Mouse (Mus musculus) liver, adult (tissue): Measurements from ENCODE around the gene Slx1b.

ENCODE experiments used
- GATA4 ChIP-seq: IDR thresholded peaks from 2 replicates; pipeline ENCODE4 v1.6.1; 2014; ENCODE audit warnings: mild to moderate bottlenecking, low read length; ENCODE audit not compliant: insufficient replicate concordance

Gene Slx1b

DNA sequence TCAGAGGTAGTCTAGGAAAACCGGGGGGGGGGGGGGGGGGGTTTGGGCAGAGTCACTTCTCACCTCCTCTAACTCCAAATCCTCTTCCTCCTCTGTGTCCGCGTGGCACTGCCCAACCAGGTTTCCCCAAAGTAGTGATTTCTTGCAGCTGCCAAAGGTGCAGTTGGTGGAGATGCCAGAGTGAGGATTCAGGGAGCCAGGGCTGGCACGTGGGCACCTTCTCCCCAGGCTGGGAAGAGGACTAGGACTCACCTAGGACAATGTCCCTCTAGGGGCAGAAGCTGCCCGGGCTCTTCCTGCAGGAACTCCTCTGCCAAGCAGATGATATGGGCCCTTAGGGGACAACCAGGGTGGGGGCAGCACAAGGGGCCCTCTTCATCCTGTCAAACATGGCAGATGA lies 3.9 kb downstream of the Slx1b start:
- no peak for TF ChIP-seq GATA4

DNA sequence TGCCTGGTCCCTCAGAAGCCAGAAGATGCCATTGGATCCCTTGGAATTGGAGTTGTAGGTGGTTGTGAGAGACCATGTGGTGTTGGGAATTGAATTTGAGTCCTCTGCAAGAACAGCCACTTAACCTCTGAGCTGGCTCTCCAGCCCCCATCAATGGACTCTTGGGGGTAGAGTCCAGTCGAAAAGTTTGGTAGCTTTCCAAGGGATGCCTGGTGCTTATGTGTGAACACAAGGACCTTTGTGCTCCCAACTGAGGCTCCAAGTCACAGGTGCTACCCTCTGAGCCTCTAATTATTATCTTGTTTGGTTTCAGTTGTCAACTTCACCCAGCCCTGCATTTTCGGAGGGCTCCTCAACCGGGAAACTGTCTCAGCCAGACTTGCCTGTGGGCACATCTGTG lies 4.8 kb downstream of the Slx1b start:
- no peak for TF ChIP-seq GATA4

DNA sequence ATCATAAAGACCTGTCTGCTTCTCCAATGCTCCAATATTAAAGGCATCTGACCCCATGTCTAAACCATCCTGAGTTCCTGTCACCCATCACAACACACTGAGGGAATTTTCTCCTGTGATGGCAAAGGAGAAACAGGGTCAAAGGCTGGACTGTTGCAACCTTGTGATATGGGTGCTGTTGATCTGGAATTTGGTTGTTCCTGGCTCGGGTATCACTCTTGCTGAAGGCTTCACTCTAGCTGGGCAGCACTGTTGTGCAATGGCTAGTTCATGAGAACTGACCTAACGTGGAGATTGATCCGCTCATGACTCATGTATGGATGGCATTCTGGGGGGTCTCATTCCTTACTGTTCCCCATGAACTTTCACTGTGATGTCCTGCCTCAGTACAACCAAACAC lies 6.6 kb downstream of the Slx1b start:
- no peak for TF ChIP-seq GATA4

DNA sequence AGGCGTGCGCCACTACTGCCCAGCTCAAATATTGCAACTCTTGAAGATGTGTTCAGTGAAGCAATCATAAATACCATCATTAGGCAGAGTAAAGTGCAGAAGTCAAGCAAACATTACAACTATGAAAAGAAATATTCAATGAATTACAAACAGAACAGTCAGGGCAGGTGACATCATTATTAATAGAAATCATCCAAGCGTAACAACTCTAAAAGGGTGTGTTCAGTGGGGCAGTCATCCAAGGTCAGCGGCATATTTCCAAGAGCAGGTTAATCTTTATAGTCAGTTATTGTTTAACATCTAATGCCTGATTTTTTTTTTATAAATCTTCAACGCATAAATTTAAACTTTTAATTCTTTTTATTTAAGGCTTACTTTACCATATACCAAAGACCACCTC lies 14.4 kb downstream of the Slx1b start:
- TF ChIP-seq GATA4, result no peak

DNA sequence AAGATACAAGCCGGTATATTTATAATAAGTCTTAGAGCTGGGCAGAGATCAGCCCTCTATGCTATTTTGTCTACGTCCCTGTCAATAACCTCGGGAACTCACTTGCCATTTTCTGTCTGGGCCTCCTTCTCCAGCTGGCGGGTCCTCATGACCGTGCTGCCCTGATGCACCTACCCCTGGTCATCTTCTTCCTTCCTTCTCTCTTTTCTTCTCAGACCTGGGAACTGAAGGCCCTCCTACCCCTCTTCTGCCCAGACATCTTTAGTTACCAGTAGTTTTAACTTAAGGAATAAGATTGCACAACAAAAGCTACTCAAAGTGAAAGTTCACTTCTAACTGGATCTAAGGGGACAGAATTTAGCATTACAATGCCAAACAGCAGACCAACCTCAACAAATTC lies 15.9 kb downstream of the Slx1b start:
- TF ChIP-seq GATA4, result no peak

DNA sequence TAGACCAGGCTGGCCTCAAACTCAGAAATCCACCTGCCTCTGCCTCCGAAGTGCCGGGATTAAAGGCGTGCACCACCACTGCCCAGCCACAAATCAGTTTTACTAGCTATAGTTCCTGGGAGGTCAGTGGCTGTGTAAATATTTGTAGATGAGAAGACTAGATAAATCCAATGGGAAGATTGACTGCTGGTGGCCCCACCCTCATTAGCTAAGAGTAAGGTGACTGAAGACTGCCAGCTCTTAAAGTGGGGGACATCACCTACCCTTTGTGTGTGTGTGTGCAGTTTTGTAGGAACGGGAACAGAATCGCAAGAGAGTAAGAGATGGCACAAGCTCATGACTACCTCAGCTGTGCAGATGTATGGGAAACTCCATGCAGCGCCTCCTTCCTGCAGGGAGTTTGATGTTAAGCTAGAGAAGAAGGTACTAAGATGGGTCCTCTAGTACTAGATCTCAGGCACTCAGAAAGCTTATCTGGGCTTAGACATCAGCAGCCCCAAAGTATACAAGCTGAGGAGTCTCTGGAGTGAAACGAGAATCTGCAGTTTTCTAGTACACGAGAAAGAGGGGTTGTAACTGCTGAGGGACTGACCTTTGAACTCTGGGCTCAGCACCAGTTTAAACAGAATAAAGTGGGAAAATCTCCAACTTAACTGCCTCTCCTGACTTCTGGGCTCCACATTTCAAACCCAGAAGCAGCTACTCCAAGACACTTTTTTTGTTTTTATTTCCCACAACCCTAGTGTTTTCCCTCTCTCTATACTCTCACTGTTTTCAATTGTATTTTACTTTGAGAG lies 16.8 kb downstream of the Slx1b start:
- peak; percentile 85; the same call in 1 of the 2 replicates for TF ChIP-seq GATA4

DNA sequence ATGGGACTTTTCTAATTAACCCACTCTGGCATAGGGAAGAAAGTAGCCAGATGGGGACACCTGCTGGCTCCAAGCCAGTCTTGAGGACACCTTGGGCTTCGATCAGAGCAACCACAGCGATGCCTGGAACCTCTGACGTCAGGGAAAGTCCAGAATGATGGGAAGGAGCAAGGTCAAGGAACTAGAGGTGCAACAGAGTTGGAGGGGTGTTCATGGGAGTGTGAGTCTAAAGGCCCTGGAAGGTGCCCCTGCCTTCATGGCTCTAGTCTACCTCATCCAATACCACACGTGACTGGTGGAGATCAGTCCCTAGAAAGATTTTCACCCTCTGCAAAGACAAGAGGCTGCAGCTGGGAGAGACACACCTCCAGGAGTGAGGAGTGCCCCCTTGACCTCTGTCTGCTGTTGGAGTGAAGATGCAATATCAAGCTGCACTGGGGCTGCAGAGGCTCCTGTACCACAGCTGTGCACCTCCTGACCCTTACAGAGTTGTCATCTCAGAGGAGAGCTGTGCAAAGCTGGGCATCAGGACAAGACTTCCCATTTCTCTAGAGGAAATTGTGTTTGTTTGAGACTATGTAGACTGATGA lies 18.9 kb downstream of the Slx1b start:
- no peak for TF ChIP-seq GATA4

DNA sequence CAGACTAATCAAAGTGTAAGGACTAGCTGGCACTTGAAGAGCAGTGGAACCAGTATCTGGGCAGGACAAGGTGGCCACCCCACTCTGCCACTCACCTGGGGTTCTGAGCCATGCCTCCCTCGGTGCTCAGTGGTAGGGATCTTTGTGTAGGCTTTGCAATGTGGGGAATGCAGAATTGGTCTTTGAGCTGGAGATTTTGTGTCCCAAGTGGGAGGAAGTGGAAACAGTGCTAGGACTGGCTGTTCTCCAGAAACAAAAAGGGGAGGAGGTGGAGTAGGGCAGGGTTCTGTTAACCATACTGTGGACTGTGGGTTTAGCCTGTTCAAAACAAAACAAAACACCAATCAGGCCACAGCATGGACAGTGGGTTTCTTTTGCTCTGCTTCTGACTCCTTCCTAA lies 19.4 kb downstream of the Slx1b start, which contains the start of gene Sult1a1:
TSS of gene Sult1a1 (minus strand) at position 226 of the 400 bp plus-strand sequence.
- no peak for TF ChIP-seq GATA4

DNA sequence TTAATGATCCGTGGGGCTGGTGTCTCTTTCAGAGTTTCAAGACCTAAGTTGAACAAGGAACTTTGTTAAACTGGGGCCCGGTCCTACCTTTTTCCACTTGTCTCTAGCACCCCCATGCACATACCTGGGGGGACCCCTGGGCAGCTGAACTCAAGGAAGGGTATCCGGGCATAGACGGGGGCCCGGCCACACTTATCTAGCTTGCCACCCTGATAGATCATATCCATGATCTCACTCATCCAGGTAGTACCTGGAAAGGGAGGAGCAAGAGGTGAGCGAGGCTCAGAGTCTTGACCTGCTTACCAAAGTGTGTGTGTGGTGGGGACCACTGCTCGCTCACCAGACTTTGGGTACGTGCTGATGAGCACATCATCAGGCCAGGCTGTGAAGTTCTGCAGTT lies 20.5 kb downstream of the Slx1b start:
- TF ChIP-seq GATA4, result no peak

DNA sequence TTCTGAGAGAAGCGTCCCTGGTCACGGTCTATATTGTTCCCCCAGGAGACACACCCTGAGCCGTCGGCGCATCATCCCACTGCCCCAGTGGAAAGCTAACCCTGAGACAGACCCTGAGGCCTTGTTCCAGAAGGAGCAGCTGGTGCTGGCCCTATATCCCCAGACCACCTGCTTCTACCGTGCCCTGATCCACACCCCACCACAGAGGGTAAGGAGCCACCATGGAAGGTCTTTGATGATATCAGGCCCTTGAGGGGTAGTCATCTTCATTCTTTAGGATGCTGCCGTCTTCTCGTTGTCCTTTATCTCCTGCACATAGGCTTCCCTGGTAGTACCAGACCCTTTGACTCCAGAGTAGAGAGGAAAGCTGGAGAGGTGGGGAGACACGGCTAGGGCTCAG lies 23.5 kb downstream of the Slx1b start:
- no peak for TF ChIP-seq GATA4

DNA sequence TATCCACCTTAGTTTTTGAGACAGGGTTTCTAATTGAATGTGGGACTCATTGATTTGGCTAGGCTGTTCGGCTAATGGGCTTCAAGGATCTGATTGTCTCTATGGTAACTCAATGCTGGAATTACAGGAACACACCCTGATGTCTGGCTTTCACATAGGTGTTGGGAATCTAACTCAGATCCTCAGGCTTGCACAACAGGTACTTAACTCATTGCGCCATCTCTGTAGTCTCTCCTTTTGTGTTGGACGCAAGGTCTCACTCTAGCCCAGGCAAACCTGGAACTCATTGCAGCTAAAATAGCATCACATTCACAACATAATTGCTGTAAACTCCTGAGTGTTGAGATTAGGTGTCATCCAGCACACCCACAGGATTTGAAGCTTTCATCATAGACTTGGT lies 25.4 kb downstream of the Slx1b start:
- no peak for TF ChIP-seq GATA4

DNA sequence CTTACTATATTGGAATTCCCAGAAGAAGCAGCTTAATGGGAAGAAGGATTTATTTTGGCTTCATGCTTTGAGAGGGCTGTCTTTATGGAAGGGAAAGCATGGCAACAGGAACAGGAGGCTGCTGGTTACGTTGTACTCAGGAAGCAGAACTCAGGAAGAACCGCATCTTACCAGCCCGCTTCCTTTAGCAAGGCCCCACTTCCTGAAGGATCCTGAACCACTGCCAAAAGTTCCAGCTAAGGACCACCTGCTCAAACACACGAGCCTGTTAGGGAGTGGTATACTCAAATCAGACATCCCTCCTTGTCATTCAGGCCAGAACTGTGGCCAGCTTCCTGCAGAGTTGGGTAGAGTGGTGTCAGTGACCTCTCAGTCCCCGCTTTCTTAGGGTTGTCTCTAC lies 27.1 kb downstream of the Slx1b start:
- no peak for TF ChIP-seq GATA4

DNA sequence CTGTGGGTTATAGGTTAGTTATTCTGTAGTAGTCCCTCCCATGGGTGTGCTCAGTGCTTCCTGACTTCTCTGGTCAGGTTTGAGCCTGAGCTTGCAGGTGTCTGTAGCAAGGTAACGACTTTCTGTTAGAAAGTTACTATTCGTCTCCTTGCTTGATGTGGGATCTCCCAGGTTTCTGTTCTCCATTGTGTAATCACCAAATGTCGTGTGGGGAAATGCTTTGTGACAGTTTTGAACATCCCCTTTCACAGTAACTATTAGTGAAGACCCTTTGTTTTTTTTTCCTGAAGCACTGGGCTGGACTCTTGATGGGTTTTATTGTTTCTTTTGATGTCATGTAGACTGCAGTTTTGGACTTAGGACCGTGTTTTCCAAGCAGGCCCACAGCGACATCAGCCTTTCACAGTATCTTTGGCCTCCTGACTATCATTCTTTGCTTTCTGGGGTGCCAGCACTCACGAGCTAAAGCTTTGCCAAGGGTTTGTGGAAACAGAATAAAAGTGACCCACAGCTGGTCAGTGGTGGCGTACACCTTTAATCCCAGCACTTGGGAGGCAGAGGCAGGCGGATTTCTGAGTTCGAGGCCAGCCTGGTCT lies 28.0 kb downstream of the Slx1b start:
- TF ChIP-seq GATA4, result no peak; the same call in 1 of the 2 replicates

DNA sequence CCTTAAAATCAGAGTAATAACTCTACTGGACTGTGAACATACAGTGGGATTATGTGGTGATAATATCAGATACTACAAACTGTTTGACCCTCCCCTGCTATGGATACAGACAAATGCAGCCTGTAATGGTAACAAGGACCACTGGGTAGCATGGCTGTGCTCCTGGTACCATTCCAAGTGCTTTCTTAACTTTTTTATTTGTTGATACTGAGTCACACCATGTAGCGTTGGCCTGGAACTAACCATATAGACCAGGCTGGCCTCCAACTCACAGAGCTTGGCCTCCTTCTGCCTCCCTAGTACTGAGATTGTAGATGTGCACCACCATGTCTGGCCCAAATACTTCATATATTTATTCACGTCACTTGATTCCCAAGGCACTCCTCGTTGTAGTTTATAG lies 30.3 kb downstream of the Slx1b start:
- no peak for TF ChIP-seq GATA4

DNA sequence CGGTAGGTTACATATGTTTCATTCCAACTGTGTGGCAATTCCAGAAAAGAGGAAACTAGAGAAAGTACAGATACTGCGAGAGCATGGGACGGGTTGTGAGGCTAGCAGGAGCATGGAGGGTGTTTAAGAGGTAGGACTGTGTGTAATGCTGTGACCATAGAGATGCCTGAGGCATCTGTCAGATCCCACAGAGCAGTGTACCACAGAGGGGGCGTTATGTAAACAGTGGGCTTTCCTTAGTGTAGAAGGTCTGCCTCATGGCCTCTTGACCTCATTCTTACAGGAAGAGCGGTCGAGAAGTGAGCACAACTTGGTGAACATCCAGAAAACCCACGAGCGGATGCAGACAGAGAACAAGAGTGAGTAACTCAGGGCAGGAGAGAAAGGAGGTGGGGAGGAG lies 31.9 kb downstream of the Slx1b start:
- TF ChIP-seq GATA4, result no peak

DNA sequence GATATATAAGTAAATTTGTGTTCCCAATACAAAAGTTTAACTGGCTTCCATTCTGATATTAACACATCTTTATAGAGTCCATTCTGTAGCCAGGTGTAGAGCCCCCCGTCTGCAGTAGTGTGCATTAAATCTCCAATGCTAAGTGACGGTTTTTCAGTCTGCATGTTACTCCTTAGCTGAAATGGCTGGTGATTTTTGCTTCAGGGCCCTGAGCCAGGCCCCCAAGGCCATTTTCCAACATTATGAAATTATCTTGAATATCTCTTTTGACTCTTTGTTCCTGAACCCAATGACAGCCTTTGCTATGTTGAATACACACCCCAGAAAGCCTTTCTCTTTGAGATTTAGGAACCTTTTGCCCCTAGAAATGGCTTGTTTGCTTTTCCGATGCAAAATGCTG lies 35.8 kb downstream of the Slx1b start:
- no peak for TF ChIP-seq GATA4

DNA sequence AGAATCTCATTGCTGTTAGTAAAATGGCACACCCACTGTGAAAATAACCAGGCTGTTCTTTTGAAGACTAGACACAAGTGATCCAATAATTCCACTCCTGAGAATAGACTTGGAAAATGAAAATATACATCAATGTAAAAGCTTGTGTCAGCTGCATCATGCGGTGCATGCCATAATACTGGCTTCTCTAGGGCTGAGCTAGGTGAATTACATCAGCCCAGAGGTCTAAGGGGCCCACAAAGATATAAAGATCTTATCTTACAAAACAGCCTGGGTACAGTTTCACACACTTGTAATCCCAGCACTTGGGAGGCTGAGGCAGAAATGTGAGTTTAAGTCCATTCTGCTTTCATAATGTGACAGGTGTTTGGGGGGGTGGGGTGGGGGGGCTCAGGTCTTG lies 38.1 kb downstream of the Slx1b start:
- no peak for TF ChIP-seq GATA4

DNA sequence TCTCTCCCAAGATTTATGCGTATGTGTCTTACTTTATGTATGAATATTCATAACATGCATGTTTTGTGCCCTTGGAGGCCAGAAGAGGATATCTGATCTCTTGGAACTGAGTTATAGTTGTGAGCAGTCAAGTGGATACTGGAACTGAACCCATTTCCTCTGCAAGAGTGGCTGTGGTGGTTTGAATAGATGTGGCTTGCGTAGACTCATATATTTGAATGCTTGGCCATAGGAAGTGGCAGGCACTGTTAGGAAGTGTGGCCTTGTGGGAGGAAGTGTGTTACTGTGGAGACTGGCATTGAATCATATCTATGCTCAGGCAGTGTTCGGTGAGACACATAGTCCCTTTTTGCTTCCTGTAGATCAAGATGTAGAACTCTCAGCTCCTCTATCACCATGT lies 39.9 kb downstream of the Slx1b start:
- TF ChIP-seq GATA4, result no peak
